Mouse (Mus musculus) mammary gland, adult 2 months (tissue): ENCODE measurements around the gene Utp14a. TPM values are rescaled to one million over a fixed set of nuclear protein-coding genes. Genes with fewer than 3 reads are reported as not detected.

Experiments
- polyA plus RNA-seq: library from polyadenylated mRNA; depleted of rRNA; stranded (reverse); fragments of >200 nt; gene quantifications from 2 replicates; pipeline ENCODE4 v1.2.3, GENCODE M21; 2012; ENCODE audit warnings: low replicate concordance; rRNA removed

The Utp14a gene
- polyA plus RNA-seq, result 1.2 and 3.1 TPM in 2 replicates

DNA sequence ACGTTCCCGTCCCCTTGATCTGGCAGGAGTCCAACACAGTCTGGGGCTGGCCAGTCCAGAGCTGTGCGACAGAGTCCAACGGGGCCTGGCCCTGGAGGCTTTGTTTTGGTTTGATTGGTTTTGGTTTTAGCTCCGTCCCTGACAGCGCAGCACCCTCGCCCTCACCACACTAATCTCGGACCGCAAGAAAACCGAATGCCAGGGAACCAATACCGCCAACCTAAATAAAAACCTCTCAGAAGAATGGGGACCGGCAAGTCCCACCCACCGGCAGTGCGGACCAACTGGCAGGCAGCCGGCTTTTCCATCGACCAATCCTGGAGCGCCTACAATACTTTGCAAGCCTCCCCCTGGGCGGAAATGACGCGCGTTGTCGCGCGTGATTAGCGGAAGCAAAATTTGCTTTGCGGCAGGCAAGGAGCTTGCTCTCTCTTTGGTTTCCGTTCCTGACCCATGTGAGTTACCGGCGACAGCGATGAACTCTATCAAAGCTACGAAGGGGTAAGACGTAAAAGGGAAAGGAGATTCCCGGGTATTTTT lies at the start of gene Utp14a:
Gene Utp14a, plus strand, starts transcription at position 395 of the 540 bp plus-strand sequence.

DNA sequence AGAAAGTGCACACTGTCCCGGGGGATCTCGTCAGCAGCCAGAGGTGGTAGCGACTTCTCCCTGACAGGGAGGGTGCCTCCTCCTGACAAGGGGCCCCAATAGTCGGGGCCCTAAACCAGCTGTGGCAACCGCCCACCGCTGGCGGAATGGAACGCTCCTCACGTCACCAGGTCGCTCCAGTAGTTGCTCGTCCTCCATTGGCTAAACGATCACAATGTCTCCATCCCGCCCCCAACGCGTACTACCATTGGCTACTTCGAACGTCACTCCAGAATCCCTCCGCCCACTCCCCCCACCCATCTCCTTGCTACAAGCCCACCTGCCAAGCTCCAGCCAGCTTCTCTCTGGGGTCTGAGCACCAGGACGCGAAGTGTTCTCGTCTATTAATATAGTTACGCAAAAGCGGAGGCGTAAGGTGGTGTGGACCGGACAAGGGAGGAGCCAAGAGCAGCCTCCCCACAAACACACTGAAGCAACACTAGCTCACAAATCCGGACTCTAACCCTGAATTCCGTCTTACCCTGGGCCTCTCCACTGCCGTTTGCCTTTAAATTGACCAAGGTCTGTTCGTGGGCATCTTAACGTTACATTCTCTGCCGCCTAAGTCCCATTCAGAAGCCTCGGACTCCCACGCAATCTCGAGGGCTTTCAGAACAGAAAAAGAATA lies 48.0 kb upstream of the Utp14a start, which contains the start of gene Zdhhc9:
Gene Zdhhc9, minus strand, starts transcription at position 360 of the 667 bp plus-strand sequence.

Other genes with a start within 250 kb of the Utp14a start
- 5.5 and 6.0 TPM in 2 replicates for gene Apln, start 222.0 kb upstream of the Utp14a start, polyA plus RNA-seq
- gene Xpnpep2, start 148.1 kb upstream of the Utp14a start, polyA plus RNA-seq, result 2.7 and 5.5 TPM in 2 replicates
- gene Sash3, start 110.4 kb upstream of the Utp14a start, polyA plus RNA-seq, result 41.1 and 50.4 TPM in 2 replicates
- 15.7 and 27.5 TPM in 2 replicates for gene Zdhhc9, start 48.0 kb upstream of the Utp14a start, polyA plus RNA-seq
- gene Bcorl1, start 84.5 kb downstream of the Utp14a start, polyA plus RNA-seq, result 4.5 and 4.9 TPM in 2 replicates
- 31.1 and 37.5 TPM in 2 replicates for gene Elf4, start 206.3 kb downstream of the Utp14a start, polyA plus RNA-seq